Mouse (Mus musculus) retina, embryonic 14.5 days (tissue): ENCODE data around the gene Olfr1410.
A peak's percentile ranks its signal among the peaks of the same experiment; 100 is the strongest.

Source experiments
- DNase-seq: peaks from one replicate; pipeline ENCODE4 v3.0.0-alpha.2; 2015; ENCODE audit warnings: low spot score

Gene Olfr1410

DNA sequence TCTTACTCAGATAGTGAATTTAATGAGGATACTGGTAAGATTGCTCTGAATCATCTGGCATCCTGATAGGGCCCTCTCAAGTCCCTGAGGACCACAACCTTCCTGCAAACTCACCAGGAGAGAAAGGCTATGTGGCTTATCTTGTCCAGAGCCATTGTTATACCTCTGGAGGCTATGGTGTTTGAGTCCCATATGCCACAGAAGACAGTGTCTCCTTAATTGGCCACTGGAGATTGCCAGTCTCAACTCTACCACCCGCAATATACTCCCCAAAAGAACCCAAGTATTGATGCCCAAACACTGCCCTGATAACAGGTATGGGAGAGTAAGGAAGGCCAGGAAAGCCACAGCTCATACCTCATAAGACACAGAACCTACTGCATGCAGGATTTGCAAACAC is at the start of gene Olfr1410:
Gene Olfr1410, plus strand, starts transcription at position 301 of the 400 bp plus-strand sequence.
- DNase-seq = no peak

DNA sequence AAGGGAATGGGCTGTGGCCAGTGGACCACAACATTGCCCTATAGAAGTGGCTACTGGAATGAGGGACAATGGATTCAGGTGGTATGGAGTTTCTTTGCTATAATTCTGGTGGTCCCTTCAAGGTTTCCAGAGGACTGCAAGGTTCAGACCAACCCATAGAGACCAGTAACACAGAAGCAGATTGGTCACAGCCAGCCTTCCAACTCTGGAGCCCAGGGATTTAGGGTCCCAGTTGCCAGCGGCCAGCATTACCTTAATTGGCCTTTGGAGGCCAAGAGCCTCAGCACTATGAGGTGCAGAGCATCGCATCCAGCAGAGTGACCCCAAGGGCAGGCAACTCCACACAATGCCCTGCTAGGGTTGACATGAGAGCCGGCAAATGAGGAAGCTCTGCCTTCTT is 34.6 kb upstream of the Olfr1410 start, which contains the start of gene Olfr1413:
Gene Olfr1413, plus strand, starts transcription at position 301 of the 400 bp plus-strand sequence.
- no peak for DNase-seq

- DNase-seq = no peak
These were observed 20.1 kb upstream of the Olfr1410 start, which contains the start of gene Olfr1412 for GRCm38 (mm10) chr1:92585479-92585878. TSS of gene Olfr1412 (plus strand) at chr1:92585779.

GRCm38 (mm10) chr1:92594111-92594510 is 11.5 kb upstream of the Olfr1410 start, which contains the start of gene Olfr1411:
TSS of gene Olfr1411 (plus strand) at chr1:92594411.
- no peak for DNase-seq

DNA sequence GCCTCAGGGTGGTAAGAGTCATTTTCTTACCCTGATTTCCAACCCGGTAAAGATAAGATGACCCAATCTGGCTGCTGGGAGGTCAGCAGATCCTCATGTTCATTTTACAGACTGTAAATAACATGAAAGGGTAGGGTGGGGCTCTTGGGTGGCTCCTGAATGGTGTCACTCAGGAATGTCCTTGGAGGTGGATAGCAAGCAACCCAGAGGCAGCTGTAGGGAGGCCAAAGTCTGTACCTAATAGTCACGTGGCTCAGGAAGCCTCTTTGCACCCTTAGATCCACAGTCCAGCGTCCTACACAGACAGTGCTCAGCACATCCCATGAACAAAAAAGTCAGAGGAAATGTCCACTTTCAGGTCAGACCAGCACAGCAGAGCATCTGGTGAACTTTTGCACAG is 9.6 kb upstream of the Olfr1410 start:
- no peak for DNase-seq

DNA sequence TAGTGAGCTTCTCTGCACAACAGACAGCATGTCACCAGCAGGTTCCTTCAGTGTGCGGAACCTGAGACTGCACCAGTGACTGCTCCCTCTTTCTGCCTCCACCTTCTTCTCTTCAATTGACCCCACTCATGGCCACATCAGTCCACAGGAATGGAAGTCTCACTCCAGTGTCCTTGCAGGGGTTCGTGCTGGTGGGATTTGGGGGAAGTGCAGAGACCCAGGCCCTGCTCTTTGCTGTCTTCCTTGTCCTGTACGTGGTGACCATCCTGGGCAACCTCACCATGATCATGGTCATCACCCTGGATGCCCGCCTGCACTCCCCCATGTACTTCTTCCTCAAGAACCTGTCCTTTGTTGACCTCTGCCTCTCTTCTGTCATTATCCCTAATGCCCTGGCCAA is 2.1 kb downstream of the Olfr1410 start:
- DNase-seq = no peak

GRCm38 (mm10) chr1:92611008-92611407 is 5.4 kb downstream of the Olfr1410 start:
- peak; percentile 78 for DNase-seq

GRCm38 (mm10) chr1:92613175-92613574 is 7.6 kb downstream of the Olfr1410 start:
- no peak for DNase-seq

GRCm38 (mm10) chr1:92614516-92614915 is 8.9 kb downstream of the Olfr1410 start:
- peak; percentile 68 for DNase-seq

GRCm38 (mm10) chr1:92616046-92616445 is 10.5 kb downstream of the Olfr1410 start:
- no peak for DNase-seq

- no peak for DNase-seq
These were observed 11.9 kb downstream of the Olfr1410 start, which contains the start of gene Olfr12 for GRCm38 (mm10) chr1:92617488-92617887. TSS of gene Olfr12 (plus strand) at chr1:92617788.

- DNase-seq = no peak
These were observed 12.8 kb downstream of the Olfr1410 start for GRCm38 (mm10) chr1:92618360-92618759.

- no peak for DNase-seq
These were observed 22.6 kb downstream of the Olfr1410 start for GRCm38 (mm10) chr1:92628227-92628626.

- DNase-seq = no peak
These were observed 26.6 kb downstream of the Olfr1410 start for GRCm38 (mm10) chr1:92632196-92632595.

DNA sequence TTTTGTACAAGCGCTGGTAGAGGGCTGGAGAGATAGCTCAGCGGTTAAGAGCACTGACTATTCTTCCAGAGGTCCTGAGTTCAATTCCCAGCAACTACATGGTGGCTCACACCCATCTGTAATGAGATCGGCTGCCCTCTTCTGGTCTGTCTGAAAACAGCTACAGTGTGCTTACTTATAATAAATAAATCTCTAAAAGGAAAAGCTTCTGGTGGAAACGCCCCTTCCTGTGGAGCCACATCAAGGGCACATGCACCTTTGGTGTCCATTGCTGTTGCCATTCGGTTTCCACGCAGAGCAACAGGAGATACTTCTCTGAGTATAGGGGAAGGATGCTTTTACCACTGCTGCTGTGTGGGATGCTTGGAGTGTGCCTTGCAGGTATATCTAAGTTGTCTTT is 27.4 kb downstream of the Olfr1410 start:
- no peak for DNase-seq

DNA sequence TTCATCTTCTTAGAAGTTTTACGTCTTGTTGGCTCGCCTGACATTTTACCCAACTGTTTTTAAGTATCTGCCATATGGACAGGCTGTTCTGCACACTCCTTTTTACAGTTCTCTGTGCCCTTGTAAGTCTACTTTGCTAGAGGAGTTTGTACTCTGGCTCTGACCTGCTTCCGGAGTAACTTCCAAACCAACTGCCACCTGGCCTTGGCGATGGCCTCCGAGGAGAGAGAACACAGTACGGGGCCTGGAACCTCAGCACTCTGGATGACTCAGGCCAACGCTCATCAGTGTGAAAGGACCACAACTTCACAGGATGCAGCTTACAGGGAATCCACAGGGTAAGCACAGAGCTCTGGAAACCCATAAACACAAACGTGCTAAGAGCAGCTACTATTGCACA is 28.1 kb downstream of the Olfr1410 start:
- no peak for DNase-seq

DNA sequence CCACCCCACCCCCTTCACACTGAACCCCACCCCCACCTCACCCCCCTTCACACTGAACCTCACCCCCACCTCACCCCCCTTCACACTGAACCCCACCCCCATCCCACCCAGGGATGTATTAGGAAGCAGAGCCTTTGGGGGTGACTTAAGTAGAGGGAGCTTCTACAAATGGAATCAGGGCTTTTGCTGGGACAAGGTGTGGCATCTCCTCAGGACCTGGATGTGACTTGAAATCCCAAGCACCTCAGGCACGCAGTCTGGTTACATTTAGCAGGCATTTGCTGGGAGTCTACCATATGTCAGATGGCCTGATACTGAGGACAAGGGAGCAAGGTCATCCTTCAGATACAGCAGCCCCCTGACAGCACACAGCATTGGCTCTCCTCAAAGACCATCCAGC is 29.0 kb downstream of the Olfr1410 start:
- DNase-seq = no peak

GRCm38 (mm10) chr1:92634976-92635599 is 29.5 kb downstream of the Olfr1410 start:
- DNase-seq = no peak

DNA sequence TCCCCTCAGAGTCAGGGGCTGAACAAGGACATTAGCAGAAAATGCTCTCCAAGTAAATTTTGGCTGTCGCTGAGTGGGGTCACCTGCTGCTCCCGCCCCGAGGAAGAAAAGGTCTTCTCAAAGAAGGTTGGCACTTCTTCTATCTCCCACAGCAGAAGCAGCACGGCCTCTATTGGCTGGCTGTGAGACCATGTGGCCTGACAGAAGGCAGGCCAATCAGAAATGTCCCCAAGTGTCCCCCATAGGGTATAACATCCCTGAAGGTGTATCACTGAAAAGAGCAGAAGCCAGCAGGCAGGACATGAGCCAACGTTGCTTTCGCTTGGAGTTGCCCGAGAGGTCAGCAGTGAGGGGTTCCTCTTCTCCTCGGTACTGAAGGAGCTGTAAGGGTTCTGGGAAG is 30.4 kb downstream of the Olfr1410 start:
- DNase-seq = no peak

DNA sequence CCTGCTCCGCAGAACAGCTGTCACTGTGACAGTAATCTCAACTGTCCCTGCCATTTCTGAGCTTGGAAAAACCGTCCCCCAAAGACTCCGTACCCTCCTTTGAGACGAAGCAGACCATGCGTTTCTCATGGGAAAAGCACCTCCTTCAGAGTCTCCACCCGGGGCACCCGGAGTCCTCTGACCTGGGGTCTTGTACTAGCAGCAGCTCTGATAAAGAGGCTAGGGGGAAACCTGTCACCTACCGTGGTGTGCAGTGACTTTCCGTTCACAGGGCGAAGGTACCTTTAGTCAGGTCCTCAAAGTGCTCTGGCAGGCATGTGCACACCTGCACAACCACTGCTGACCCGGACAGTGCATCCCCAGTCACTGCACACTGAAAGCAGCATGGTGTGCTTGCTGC is 31.1 kb downstream of the Olfr1410 start:
- DNase-seq = no peak

DNA sequence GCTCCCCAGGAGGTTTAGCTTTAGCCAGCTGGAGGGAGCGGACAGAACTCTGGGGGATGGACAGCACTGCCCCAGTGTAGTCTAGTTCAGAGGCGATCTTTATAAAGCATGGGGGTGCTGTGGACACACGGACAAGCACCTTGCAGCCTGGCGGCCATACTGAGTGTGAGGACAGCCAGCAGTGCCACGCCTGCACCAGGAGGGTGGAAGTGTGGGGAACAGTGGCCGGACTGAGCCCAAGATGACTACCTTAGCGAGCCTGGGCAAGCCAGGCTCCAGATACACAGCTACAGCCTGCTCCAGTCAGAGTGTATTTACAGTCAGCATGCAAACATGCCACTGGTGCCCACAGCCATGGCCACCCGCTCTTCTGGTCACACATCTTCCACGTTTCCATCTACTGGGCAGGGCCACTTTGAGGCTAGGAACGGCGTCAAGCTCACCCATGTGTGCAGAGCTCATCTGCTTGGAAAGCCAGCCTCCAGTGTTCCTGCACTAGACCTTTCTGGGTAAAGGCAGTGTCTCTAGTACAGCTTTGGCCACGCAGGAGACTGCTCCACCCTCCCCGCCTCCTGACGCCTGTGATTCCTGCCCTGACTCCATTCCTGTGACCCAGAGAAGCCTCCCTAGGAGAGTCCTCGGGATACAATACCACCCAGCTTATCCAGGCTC is 32.1 kb downstream of the Olfr1410 start:
- no peak for DNase-seq

DNA sequence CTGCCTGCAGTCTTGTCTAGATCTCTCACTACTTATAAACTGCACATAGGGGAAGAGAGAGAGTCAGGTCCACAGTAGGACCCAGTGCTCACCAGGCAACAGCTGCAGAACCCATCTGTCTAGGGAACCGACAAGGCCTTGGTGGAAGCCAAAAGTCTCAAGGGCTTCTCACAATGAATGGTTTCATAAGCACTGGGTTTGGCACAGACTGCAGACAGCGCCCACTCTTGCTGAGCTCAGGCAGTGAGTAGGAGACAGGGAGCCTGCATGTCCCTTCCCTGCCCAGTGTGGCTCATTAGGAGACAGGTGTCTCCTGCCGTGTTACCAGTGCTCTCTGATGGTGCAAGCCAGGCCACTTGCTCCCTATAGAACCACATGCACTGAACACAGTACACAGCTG is 32.6 kb downstream of the Olfr1410 start:
- no peak for DNase-seq

DNA sequence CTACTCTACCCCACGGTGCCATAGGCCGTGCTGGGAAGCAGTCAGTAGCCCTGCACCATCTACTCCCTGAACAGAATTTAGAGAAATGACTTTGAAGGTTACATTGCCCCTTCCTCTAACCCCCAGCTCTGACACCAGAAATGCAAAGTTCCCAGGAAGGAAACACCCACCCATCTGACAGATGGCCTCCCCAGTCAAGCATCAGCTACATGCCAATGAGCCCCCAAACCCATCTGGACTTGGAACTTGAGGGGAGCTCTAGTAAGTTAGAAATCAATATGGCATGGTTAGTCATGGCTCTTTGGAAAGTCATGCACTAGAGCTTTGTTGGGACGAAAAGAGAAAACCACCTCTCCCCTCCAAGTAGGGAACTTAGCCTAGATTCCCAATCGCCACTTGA is 33.2 kb downstream of the Olfr1410 start:
- no peak for DNase-seq

GRCm38 (mm10) chr1:92640393-92640792 is 34.8 kb downstream of the Olfr1410 start:
- DNase-seq = no peak
